Mouse (Mus musculus) intestine, embryonic 16.5 days (tissue): Measurements from ENCODE around the gene Robo1. TPM values are rescaled to one million over a fixed set of nuclear protein-coding genes. Genes with fewer than 3 reads are reported as not detected.

ENCODE experiments used
- ATAC-seq: fragments of 200-750 bp; cut with Nextera tagmentation; 2 replicates; pipeline ENCODE4 v1.8.0; 2017; ENCODE audit warnings: moderate TSS enrichment, moderate library complexity
- H3K27ac ChIP-seq: fragments of 300-500 bp; sonication (generic); 2 replicates; pipeline ENCODE4 v1.5.1; 2014; ENCODE audit warnings: mild to moderate bottlenecking, low read length
- H3K27me3 ChIP-seq: fragments of 300-500 bp; sonication (generic); replicated peaks from 2 replicates; pipeline ENCODE4 v1.6.1; 2014; ENCODE audit warnings: low read length, control low read depth, mixed read lengths; ENCODE audit not compliant: control insufficient read depth, insufficient read depth
- H3K36me3 ChIP-seq: fragments of 300-500 bp; sonication (generic); 2 replicates; pipeline ENCODE4 v1.6.1; 2014; ENCODE audit warnings: low read length, control low read depth; ENCODE audit not compliant: control insufficient read depth, insufficient read depth
- H3K4me1 ChIP-seq: fragments of 300-500 bp; sonication (generic); 2 replicates; pipeline ENCODE4 v1.6.1; 2014; ENCODE audit warnings: low read length, control low read depth, mixed read lengths; ENCODE audit not compliant: control insufficient read depth, insufficient read depth
- H3K4me2 ChIP-seq: fragments of 300-500 bp; sonication (generic); 2 replicates; pipeline ENCODE4 v1.6.1; 2014; ENCODE audit warnings: low read depth, low read length, control low read depth
- H3K4me3 ChIP-seq: fragments of 300-500 bp; sonication (generic); 2 replicates; pipeline ENCODE4 v1.5.1; 2014; ENCODE audit warnings: mild to moderate bottlenecking, low read length
- H3K9ac ChIP-seq: fragments of 300-500 bp; sonication (generic); 2 replicates; pipeline ENCODE4 v1.6.1; 2014; ENCODE audit warnings: low read depth, low read length
- H3K9me3 ChIP-seq: fragments of 300-500 bp; sonication (generic); 2 replicates; pipeline ENCODE4 v1.6.1; 2016; ENCODE audit warnings: low read length, control low read depth; ENCODE audit not compliant: control insufficient read depth
- WGBS: fragments of 180-500 bp; shearing (Covaris S2); extraction: QIAGEN DNeasy Blood & Tissue Kit; methylation state at CpG from one replicate; pipeline ENCODE4 v1.1.7; 2014; 5-methylcytosine and 5-hydroxymethylcytosine counted together
- polyA plus RNA-seq: library from polyadenylated mRNA; unstranded; fragments of >200 nt; fragmentation: Nextera tagmentation; extraction: Ambion mirVana; gene quantifications from 2 replicates; pipeline ENCODE4 v1.2.1, GENCODE M21; 2015

The Robo1 gene
- polyA plus RNA-seq, 1 experiment from 2014 or later, result 10.9 TPM

DNA sequence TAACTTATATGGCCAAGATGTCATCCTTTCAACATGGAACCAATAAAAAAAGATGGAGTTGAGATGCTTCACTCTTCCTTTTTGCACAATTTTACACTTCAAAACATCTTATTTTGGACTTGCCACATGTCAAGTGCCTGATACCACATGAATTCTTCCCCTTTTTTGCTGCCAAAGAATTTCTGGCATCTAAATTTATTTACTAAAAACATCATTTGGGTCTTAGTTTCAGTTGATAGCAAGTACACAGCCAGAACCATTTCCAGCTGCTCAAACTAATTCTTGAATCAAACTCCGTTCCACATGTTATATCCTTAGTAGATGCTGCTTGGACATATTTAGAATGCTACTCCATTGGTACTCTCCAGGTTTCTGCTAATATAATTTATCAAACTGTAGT lies 267.1 kb downstream of the Robo1 start:
- H3K4me3 ChIP-seq, result no peak overlapping the region

DNA sequence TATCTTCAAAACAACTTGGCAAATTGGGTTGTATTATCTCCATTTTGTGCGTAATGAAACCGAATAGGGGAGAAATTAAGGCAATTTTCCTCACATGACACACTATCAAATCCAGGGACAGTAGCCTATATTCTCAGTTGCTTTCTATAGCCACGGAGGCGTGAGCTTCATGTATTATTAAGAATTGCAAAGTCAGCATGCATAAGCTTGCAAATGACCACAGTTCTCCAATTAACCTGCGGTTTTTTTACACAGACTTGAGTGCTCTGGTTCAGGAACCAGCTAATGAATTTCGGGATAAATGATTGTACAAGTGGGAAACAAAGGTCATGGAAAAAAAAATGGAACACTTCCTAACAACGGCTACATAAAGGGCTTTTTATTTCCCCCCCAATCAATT lies 268.9 kb downstream of the Robo1 start:
- Histone ChIP-seq H3K9me3 (no peaks in the 10 kb centered on the region), H3K27me3 (no peaks in the 10 kb centered on the region), H3K4me1 (no peaks in the 10 kb centered on the region), H3K4me2 (no peak overlapping the region), H3K36me3 (no peaks in the 10 kb centered on the region), H3K4me3 (no peak overlapping the region), H3K9ac (no peak overlapping the region), H3K27ac (no peak overlapping the region)
- 68% methylated on average over 7 of the region's 7 CpGs for WGBS
- ATAC-seq, result no peak

More for the DNA sequence above, 267.1 kb downstream of the Robo1 start:
- Histone ChIP-seq H3K4me1 (no peaks in the 10 kb centered on the region), H3K9me3 (no peaks in the 10 kb centered on the region), H3K27me3 (no peaks in the 10 kb centered on the region), H3K36me3 (no peaks in the 10 kb centered on the region), H3K27ac (no peak overlapping the region), H3K9ac (no peak overlapping the region), H3K4me2 (no peak overlapping the region)
- no peak for ATAC-seq
- WGBS, result 85% methylated on average over 1 of the region's 1 CpGs

- ATAC-seq, result no peak
- Histone ChIP-seq H3K9me3 (no peaks in the 10 kb centered on the region), H3K27ac (no peak overlapping the region), H3K9ac (no peak overlapping the region), H3K27me3 (no peaks in the 10 kb centered on the region), H3K4me3 (no peak overlapping the region), H3K4me1 (no peaks in the 10 kb centered on the region), H3K36me3 (no peaks in the 10 kb centered on the region), H3K4me2 (no peak overlapping the region)
- 73% methylated on average over 11 of the region's 11 CpGs for WGBS
Observed at GRCm38 (mm10) chr16:72584454-72585159, 276.5 kb downstream of the Robo1 start.

DNA sequence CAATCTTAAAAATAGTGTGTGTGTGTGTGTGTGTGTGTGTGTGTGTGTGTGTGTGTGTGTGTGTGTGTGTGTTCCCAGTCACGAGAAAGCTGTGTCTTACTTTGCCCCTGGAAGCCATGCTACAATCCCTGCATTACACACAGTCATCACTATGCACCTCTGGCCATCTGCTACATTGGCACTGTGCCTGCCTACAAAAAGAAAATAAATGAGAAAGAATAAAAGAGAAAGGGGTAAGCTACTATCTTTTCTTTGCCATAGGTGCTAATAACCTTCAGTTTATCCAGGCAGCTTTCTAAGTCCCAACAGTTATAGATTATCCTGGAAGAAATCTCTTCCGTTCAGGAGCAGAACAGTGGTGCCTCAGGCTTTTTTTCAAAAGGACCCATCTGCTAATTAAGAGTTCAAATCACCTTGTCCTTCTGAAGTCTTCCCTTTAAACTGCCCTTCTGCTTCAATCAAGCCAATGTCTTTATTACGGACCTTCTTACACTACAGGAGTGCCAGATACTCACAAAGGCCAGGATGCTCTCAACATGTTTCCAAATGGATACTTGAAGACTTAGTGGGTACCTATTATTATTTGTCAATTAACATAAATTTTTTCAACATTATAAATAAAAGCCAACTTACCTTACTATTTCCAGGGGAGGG lies 277.2 kb downstream of the Robo1 start:
- Histone ChIP-seq H3K27me3 (no peaks in the 10 kb centered on the region), H3K27ac (no peak overlapping the region), H3K9me3 (no peaks in the 10 kb centered on the region), H3K9ac (no peak overlapping the region), H3K4me1 (no peaks in the 10 kb centered on the region), H3K36me3 (no peaks in the 10 kb centered on the region), H3K4me3 (no peak overlapping the region), H3K4me2 (no peak overlapping the region)
- ATAC-seq, result no peak
- 69% methylated on average over 3 of the region's 3 CpGs for WGBS

GRCm38 (mm10) chr16:72587376-72588072 lies 279.4 kb downstream of the Robo1 start:
- Histone ChIP-seq H3K4me3 (no peak overlapping the region), H3K4me2 (no peak overlapping the region), H3K36me3 (no peaks in the 10 kb centered on the region), H3K4me1 (no peaks in the 10 kb centered on the region), H3K9ac (no peak overlapping the region), H3K9me3 (no peaks in the 10 kb centered on the region), H3K27me3 (no peaks in the 10 kb centered on the region), H3K27ac (no peak overlapping the region)
- 53% methylated on average over 3 of the region's 3 CpGs for WGBS
- ATAC-seq, result no peak

DNA sequence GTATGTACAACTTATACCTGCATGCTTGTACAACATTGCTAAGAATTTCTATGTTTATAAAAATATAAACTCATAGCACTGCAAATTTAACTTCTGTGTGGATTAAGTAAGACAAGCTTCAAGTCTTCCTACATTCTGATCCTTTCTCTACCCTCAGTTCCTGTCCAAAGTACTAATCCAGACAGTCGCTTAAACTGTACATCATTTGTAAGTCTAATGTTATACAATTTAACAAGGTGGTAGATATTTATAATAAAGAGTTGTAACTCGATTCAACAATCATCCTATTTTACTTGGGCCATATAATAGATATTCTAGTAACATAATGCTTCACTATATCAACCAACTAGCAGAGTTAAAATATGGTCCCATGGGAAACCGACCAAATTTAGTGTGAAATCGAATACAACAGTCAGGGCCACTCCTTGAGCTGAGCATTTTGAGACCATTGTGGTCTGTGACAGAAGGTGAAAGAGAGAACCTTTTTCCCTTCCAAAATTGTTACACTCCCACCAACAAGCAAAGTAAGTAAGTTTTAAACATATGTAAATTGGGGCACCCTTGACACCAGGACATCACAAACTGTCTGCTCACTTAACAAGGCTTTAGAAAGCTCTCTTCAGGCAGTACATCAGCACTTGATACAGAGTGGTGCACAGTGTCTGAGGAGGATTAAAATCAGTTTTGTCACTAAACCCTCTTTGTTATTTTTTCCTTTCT lies 295.5 kb downstream of the Robo1 start:
- Histone ChIP-seq H3K4me3 (no peak overlapping the region), H3K27me3 (no peaks in the 10 kb centered on the region), H3K9ac (no peak overlapping the region), H3K9me3 (no peaks in the 10 kb centered on the region), H3K4me2 (no peak overlapping the region), H3K27ac (no peak overlapping the region), H3K36me3 (no peaks in the 10 kb centered on the region), H3K4me1 (no peaks in the 10 kb centered on the region)
- WGBS, result 65% methylated on average over 4 of the region's 4 CpGs
- ATAC-seq, result no peak

DNA sequence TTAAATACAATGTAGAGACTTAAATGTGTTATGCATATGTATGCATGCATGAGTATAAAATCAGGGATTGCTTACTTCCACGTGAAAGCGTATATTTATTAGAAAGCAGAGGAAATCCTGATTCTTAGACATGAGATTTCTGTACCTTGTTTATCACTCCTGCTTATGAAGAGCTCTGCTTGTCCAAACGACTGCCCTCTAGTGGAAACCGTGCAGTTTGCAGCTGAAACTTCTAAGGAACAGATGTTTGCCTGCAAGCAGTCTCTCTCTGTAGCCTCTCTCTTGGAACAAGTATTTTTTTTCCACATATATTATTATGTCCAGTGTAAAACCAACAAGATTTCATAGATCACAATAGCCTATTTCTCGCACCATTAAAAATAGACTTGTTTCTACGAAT lies 297.0 kb downstream of the Robo1 start:
- Histone ChIP-seq H3K4me1 (no peaks in the 10 kb centered on the region), H3K9me3 (no peaks in the 10 kb centered on the region), H3K4me3 (no peak overlapping the region), H3K27me3 (no peaks in the 10 kb centered on the region), H3K27ac (no peak overlapping the region), H3K9ac (no peak overlapping the region), H3K4me2 (no peak overlapping the region), H3K36me3 (no peaks in the 10 kb centered on the region)
- 22% methylated on average over 6 of the region's 6 CpGs for WGBS
- no peak for ATAC-seq

DNA sequence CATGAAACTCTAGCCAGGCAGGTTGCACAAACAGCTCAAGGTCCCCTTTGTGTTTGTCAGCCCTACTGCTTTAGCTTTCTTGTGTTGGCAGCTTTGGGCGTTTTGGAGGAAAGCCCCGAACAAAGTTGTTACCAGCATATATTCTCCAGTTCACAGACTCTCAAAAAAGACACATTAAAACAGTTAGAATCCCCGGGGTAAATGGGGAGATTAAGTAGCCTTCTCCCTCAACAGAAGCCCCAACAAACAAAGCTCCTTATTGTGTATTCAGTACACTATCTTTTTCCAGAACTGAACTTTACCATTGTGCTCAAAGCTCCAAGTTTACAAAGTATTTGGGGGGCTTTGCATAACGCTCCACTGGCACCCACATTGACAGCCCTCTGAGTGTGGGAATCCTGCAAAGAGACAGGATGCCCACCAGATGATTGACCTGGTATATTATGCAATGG lies 302.6 kb downstream of the Robo1 start:
- 62% methylated on average over 4 of the region's 4 CpGs for WGBS
- Histone ChIP-seq H3K27ac (no peak overlapping the region), H3K27me3 (no peaks in the 10 kb centered on the region), H3K4me2 (no peak overlapping the region), H3K9me3 (no peaks in the 10 kb centered on the region), H3K4me3 (no peak overlapping the region), H3K9ac (no peak overlapping the region), H3K4me1 (no peaks in the 10 kb centered on the region), H3K36me3 (no peaks in the 10 kb centered on the region)
- no peak for ATAC-seq

- 7% methylated on average over 1 of the region's 1 CpGs for WGBS
- ATAC-seq, result peak; percentile 60; the same call in 1 of the 2 replicates
Observed at GRCm38 (mm10) chr16:72614898-72615297, 306.8 kb downstream of the Robo1 start.

More at GRCm38 (mm10) chr16:72614898-72615297, 306.8 kb downstream of the Robo1 start:
- no peak overlapping the region for H3K4me2 ChIP-seq
- H3K36me3 ChIP-seq, result no peaks in the 10 kb centered on the region
- no peaks in the 10 kb centered on the region for H3K27me3 ChIP-seq
- H3K4me1 ChIP-seq, result no peaks in the 10 kb centered on the region
- H3K9ac ChIP-seq, result no peak overlapping the region
- H3K4me3 ChIP-seq, result no peak overlapping the region
- no peaks in the 10 kb centered on the region for H3K9me3 ChIP-seq
- no peak overlapping the region for H3K27ac ChIP-seq
